Mouse (Mus musculus): ENCODE measurements at regions not wholly inside any gene's neighbourhood (a gene's known extent, or its start where the extent isn't known, plus 50 kb on each side); places are given as distances from the start of the nearest gene placed in this dataset.

GRCm38 (mm10) chr8:25307956-25308355 lies 483.8 kb upstream of the Adam5 start:
- no peak for TF ChIP-seq USF1 (IDR thresholded peaks at IDR 0.05; ENCODE audit: low read depth)
- no peak for TF ChIP-seq POLR2A (IDR thresholded peaks at IDR 0.05; ENCODE audit: insufficient read length, low read depth)
- no peak for TF ChIP-seq TCF12 (IDR thresholded peaks at IDR 0.05; ENCODE audit: insufficient read depth, poor library complexity, severe bottlenecking)
- TF ChIP-seq POLR2AphosphoS2 (IDR thresholded peaks at IDR 0.05; ENCODE audit: insufficient read length, low read depth) = no peak
- no peak for TF ChIP-seq MYOD1 (IDR thresholded peaks at IDR 0.05; ENCODE audit: control insufficient read depth in 1 of 3, insufficient read length in 2 of 3, low read depth in 2 of 3)
- TF ChIP-seq E2F4 (IDR thresholded peaks at IDR 0.05; ENCODE audit: insufficient read depth) = no peak
- TF ChIP-seq MAX (IDR thresholded peaks at IDR 0.05; ENCODE audit: low read depth) = no peak
- no peak for TF ChIP-seq CEBPB (IDR thresholded peaks at IDR 0.05; ENCODE audit: insufficient read depth, poor library complexity, severe bottlenecking)
- no peak for TF ChIP-seq REST (IDR thresholded peaks at IDR 0.05; ENCODE audit: insufficient read depth, insufficient read length)

Data from myocyte (in vitro differentiated cells).